Mouse (Mus musculus) liver, embryonic 14.5 days (tissue): ENCODE results near the gene Atg2a. TPM values are rescaled to one million over a fixed set of nuclear protein-coding genes. Genes with fewer than 3 reads are reported as not detected.

Experiments
- ATAC-seq: fragments of 200-750 bp; cut with Nextera tagmentation; 2 replicates; pipeline ENCODE4 v1.8.0; 2017; ENCODE audit warnings: moderate number of reproducible peaks, mild to moderate bottlenecking, moderate library complexity; ENCODE audit not compliant: insufficient read depth
- DNase-seq, 3 experiments: peaks; one replicate each; pipeline ENCODE4 v3.0.0-alpha.2; 2012 to 2013; ENCODE audit warnings: low read depth in 3 of 3, low spot score in 3 of 3
- H3K27ac ChIP-seq: fragments of 300-500 bp; sonication (generic); 2 replicates; pipeline ENCODE4 v1.5.1; 2014; ENCODE audit warnings: moderate library complexity, mild to moderate bottlenecking, control low read depth, inconsistent platforms
- H3K27me3 ChIP-seq: fragments of 300-500 bp; sonication (generic); 2 replicates; pipeline ENCODE4 v1.6.1; 2014; ENCODE audit warnings: mild to moderate bottlenecking, low read length, moderate library complexity; ENCODE audit not compliant: control insufficient read depth, insufficient read depth
- H3K36me3 ChIP-seq: fragments of 300-500 bp; sonication (generic); replicated peaks from 2 replicates; pipeline ENCODE4 v1.6.1; 2014; ENCODE audit warnings: low read depth; ENCODE audit not compliant: control insufficient read depth, insufficient read depth
- H3K4me1 ChIP-seq, 2 experiments: fragments of 200-500 bp in 1 of 2; fragments of 300-500 bp in 1 of 2; sonication (generic) in 1 of 2; replicated peaks; 2 replicates each; pipeline ENCODE4 v1.6.1; 2012 to 2014; ENCODE audit warnings: antibody characterized with exemption in 1 of 2, inconsistent platforms in 1 of 2, low read length in 1 of 2; ENCODE audit not compliant: control insufficient read depth in 2 of 2, insufficient read depth in 2 of 2
- H3K4me2 ChIP-seq: fragments of 300-500 bp; sonication (generic); 2 replicates; pipeline ENCODE4 v1.6.1; 2014; ENCODE audit warnings: low read depth, mild to moderate bottlenecking, control low read depth, moderate library complexity
- H3K4me3 ChIP-seq, 2 experiments: fragments of 200-500 bp in 1 of 2; fragments of 300-500 bp in 1 of 2; sonication (generic) in 1 of 2; 2 replicates each; pipeline ENCODE4 v1.5.1; 2012 to 2014; ENCODE audit warnings: low read depth in 2 of 2, low read length in 2 of 2, mild to moderate bottlenecking in 2 of 2, control low read depth in 1 of 2, inconsistent platforms in 1 of 2, moderate library complexity in 1 of 2; ENCODE audit not compliant: insufficient read depth in 1 of 2
- H3K9ac ChIP-seq: fragments of 300-500 bp; sonication (generic); replicated peaks from 2 replicates; pipeline ENCODE4 v1.6.1; 2014; ENCODE audit warnings: mild to moderate bottlenecking, control low read depth, moderate library complexity
- H3K9me3 ChIP-seq: fragments of 300-500 bp; sonication (generic); 2 replicates; pipeline ENCODE4 v1.6.1; 2016; ENCODE audit warnings: low read length, mixed read lengths; ENCODE audit not compliant: control insufficient read depth
- CTCF ChIP-seq: IDR thresholded peaks from 2 replicates; pipeline ENCODE4 v1.5.1; 2016; ENCODE audit warnings: antibody characterized with exemption, low read depth, control low read depth
- EP300 ChIP-seq: IDR thresholded peaks from 2 replicates; pipeline ENCODE4 v1.6.1; 2016; ENCODE audit warnings: antibody characterized with exemption, low read depth
- WGBS: fragments of 180-500 bp; shearing (Covaris S2); extraction: QIAGEN DNeasy Blood & Tissue Kit; methylation state at CpG from one replicate; pipeline ENCODE4 v1.1.7; 2014; ENCODE audit not compliant: insufficient replicate concordance; 5-methylcytosine and 5-hydroxymethylcytosine counted together
- polyA plus RNA-seq, 2 experiments: library from polyadenylated mRNA; depleted of rRNA in 1 of 2; stranded (reverse) in 1 of 2; unstranded in 1 of 2; fragments of >200 nt; fragmentation: Nextera tagmentation in 1 of 2; extraction: Ambion mirVana in 1 of 2; gene quantifications; 2 replicates each; pipeline versions ENCODE4 v1.2.1 to v1.2.3; 2012 to 2014

The Atg2a gene
- polyA plus RNA-seq, 2 experiments, result 4.4 to 5.0 TPM

DNA sequence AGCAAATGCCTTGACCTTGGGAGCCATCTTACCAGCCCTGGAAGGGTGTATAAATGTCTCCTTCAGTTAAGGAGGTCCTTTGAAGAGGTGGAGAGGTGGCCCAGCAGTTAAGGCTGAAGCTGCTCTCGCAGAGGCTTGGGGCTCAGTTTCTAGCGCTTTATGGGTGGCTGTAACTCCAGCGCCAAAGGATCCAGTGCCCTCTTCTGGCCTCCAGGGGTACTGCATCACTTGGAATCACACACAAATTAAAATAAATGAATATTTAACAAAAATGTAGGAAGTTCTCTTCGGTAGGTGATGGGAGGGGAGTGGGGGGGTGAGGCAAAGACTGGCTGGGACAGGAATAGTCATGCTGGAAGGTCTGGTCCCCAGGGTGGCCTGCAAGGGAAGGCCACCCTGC, 19.5 kb downstream of the Atg2a start:
- Histone ChIP-seq H3K4me2 (no peak overlapping the region), H3K36me3 (peaks cover 3% of the 10 kb centered on the region), H3K9ac (no peak overlapping the region), H3K4me3 (no peak overlapping the region), H3K9me3 (no peaks in the 10 kb centered on the region), H3K27me3 (no peaks in the 10 kb centered on the region), H3K4me1 (peaks cover 0 to 4% of the 10 kb centered on the region in 2 experiments; a peak in 1 of 4 replicates), H3K27ac (no peak overlapping the region)
- TF ChIP-seq CTCF (peak; percentile 69), EP300 (no peak)
- DNase-seq, result no peak
- ATAC-seq, result no peak
- 76% methylated on average over 4 of the region's 4 CpGs for WGBS

- 84% methylated on average over 14 of the region's 14 CpGs for WGBS
- Histone ChIP-seq H3K4me1 (peaks cover 0 to 4% of the 10 kb centered on the region in 2 experiments; a peak in 1 of 4 replicates), H3K4me2 (no peak overlapping the region), H3K9me3 (no peaks in the 10 kb centered on the region), H3K4me3 (no peak overlapping the region), H3K27me3 (no peaks in the 10 kb centered on the region), H3K36me3 (peaks cover 3% of the 10 kb centered on the region), H3K9ac (no peak overlapping the region), H3K27ac (no peak overlapping the region)
- ATAC-seq (no peak), DNase-seq (no peak)
- TF ChIP-seq CTCF, result no peak
- TF ChIP-seq EP300, result no peak
These were observed 19.9 kb downstream of the Atg2a start for GRCm38 (mm10) chr19:6261379-6261778.

DNA sequence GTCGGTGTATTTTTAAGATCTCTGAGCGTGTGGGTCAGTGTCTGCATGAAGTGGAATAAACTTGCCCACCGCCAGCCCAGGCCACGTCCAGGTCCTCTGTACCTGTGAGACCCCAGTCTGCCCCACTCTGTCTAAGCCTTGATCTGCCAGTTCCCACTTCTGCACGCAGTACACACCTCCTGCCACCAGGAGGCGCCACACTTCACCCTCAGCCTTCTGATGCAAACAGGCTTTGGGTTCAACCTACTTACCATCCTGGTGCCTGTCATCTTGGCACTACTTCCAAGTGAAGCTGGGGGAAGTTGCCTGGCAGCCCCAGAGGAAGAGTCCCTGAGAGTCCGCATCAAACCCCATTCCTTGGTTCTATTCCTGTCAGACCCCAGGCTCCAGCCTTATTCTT, 20.8 kb downstream of the Atg2a start:
- no peaks in the 10 kb centered on the region for H3K27me3 ChIP-seq
- TF ChIP-seq CTCF, result peak; percentile 99
- no peak for TF ChIP-seq EP300
- peaks cover 0 to 4% of the 10 kb centered on the region in 2 experiments; a peak in 1 of 4 replicates for H3K4me1 ChIP-seq
- H3K9ac ChIP-seq, result no peak overlapping the region
- H3K36me3 ChIP-seq, result peaks cover 3% of the 10 kb centered on the region
- no peaks in the 10 kb centered on the region for H3K9me3 ChIP-seq
- WGBS, result 48% methylated on average over 7 of the region's 7 CpGs
- H3K4me2 ChIP-seq, result no peak overlapping the region
- H3K27ac ChIP-seq, result no peak overlapping the region
- H3K4me3 ChIP-seq, result no peak overlapping the region
- DNase-seq (no peak), ATAC-seq (no peak; the same call in 1 of the 2 replicates)

GRCm38 (mm10) chr19:6262839-6263433, 21.5 kb downstream of the Atg2a start:
- H3K4me2 ChIP-seq, result no peak overlapping the region; the same call in 1 of the 2 replicates
- no peak for TF ChIP-seq CTCF
- TF ChIP-seq EP300, result no peak
- peaks cover 0 to 4% of the 10 kb centered on the region in 2 experiments; a peak in 1 of 4 replicates for H3K4me1 ChIP-seq
- peaks cover 3% of the 10 kb centered on the region for H3K36me3 ChIP-seq
- no peaks in the 10 kb centered on the region for H3K27me3 ChIP-seq
- WGBS, result 62% methylated on average over 8 of the region's 8 CpGs
- H3K4me3 ChIP-seq, result peak overlapping the region; percentile 50 to 57
- H3K27ac ChIP-seq, result no peak overlapping the region
- no peaks in the 10 kb centered on the region for H3K9me3 ChIP-seq
- peak; percentile 63 for ATAC-seq
- H3K9ac ChIP-seq, result no peak overlapping the region
- no peak for DNase-seq

- Histone ChIP-seq H3K9me3 (no peaks in the 10 kb centered on the region), H3K4me1 (peaks cover 0 to 4% of the 10 kb centered on the region in 2 experiments; a peak in 1 of 4 replicates), H3K4me2 (peak overlapping the region; percentile 39), H3K9ac (no peak overlapping the region), H3K27ac (no peak overlapping the region), H3K4me3 (peak overlapping the region; percentile 50 to 57), H3K36me3 (peaks cover 3% of the 10 kb centered on the region), H3K27me3 (no peaks in the 10 kb centered on the region)
- TF ChIP-seq CTCF (no peak), EP300 (no peak)
- DNase-seq, result no peak
- WGBS, result 52% methylated on average over 9 of the region's 9 CpGs
- no peak for ATAC-seq
These were observed 22.7 kb downstream of the Atg2a start for GRCm38 (mm10) chr19:6264200-6264599.
